Mouse (Mus musculus): Measurements from ENCODE around the gene Fam219b. TPM values are rescaled to one million over a fixed set of nuclear protein-coding genes. Genes with fewer than 3 reads are reported as not detected.

Fam219b gene
- total RNA-seq, 2 experiments from 2014 or later: 5.0 to 5.9 TPM

DNA sequence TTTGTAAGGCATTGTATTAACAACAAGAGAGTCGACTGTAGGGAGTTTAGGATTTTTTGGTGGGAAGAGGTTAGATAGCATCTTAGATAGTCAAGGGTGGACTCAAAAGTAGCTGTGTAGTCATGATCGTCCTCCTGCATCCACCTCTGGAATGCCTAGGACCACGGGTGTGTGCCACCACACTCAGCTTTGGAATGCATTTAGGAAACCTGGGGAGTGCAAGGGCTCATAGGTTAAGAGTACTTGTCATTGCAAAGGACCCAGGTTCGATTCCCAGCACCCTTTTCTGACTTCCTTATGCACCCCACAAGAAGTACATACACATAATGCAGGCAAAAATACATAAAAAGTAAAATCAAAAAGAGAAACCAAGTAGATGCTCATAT is 14.5 kb upstream of the Fam219b start:
- DNase-seq: no peak
- intact Hi-C loops (cut with DNase I): loop anchor here (2.0 kb wide), 1 partner anchor 132 kb away; no protein-coding TSS in a partner anchor

DNA sequence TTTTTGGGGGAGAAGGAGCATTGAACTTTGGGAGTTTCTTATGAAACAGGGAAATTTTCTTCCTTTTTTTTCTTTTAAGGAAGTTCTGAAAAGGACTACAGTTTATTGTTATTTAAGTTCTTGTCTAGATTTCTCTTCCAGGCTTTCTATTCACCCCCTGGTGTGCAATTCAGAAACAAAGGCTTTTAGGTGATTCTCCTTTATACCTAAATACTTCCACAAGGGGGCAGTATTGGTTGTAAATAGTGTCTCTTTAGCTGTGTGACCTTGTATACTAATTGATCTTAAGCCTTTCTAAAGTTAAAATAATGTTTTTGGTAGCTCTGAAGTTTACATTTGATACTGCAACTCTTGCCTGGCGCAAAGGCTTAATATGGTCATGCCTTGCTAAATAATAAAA is 13.6 kb upstream of the Fam219b start:
- intact Hi-C loops (cut with DNase I): loop anchor here (2.0 kb wide), 1 partner anchor 131 kb away; no protein-coding TSS in a partner anchor
- no peak for DNase-seq

DNA sequence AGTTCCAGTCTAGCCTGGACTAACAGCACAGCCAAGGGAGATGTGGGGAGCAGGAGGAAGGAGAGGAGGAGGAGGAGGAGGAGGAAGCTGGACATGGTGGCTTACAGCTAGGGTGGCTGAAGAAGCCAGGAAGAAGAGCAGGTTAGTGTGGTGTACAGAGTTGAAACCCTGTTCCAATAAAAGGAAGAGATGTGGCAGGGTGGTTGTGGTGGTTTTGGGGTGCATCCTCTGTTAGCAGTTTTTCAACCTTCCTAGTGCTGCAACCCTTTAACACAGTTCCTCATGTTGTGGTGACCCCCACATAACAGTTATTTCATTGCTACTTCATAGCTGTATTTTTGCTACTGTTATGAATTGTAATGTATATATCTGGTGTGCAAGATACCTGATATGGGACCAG is 12.9 kb upstream of the Fam219b start:
- DNase-seq: no peak
- intact Hi-C loops (cut with DNase I): no loop called here

DNA sequence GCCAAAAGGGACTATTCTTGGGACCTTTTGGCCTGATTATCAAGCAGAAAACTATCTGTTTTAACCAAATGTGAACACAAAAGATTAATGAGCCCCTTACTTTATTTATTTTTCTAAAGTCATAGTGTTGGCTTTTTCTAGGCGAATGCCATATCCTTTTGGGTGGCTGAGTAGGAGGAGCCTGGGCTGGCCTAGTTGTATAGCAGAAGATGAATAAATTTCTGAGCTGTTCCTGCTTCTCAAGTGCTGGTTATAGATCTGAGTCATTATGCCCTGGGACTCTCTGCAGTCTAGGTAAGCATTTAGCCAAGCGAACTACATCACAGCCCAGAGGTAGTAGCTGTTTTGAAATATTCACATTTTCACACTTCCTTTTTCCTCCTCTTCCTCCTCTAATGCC is 11.8 kb upstream of the Fam219b start:
- intact Hi-C loops (cut with DNase I): no loop called here
- no peak for DNase-seq

DNA sequence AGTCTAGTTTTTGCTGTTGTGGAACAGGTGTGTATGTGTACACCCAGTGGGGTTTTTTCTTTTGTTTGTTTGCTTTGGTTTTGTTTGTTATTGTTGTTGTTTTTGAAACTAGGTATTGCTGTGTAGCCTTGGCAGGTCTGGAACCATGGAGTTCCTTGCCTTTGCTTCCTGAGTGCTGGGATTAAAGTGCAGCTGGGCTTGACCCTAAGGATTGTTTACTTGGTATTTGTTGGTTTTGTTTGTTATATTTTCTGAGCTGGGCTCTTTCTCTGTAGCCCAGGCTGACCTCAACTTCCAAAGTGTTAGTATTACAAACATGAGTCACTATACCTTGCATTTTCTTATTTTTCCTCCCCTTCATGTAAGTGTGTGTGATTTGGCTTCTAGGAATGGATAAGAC is 10.9 kb upstream of the Fam219b start:
- DNase-seq: no peak
- intact Hi-C loops (cut with DNase I): no loop called here

DNA sequence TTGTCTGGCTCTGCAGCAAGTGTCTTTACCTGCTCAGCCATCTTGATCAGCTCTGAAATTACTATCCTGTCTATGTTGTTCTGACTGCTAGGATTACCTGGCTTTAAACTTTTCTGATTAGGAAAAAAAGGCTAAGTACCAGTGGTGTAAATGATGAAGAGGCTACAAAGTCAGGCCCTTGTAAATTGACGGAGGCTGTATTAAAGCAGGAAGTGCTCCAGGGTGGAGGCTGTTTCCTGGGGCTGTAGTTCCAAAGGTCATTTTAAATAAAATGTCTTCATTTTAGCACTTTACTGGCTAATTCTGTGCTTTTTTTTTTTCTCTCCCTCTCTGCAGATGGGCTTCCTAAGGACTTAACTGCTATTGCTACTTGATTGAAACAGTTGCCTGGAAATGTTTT is 5.4 kb upstream of the Fam219b start:
- DNase-seq: no peak
- intact Hi-C loops (cut with DNase I): no loop called here

DNA sequence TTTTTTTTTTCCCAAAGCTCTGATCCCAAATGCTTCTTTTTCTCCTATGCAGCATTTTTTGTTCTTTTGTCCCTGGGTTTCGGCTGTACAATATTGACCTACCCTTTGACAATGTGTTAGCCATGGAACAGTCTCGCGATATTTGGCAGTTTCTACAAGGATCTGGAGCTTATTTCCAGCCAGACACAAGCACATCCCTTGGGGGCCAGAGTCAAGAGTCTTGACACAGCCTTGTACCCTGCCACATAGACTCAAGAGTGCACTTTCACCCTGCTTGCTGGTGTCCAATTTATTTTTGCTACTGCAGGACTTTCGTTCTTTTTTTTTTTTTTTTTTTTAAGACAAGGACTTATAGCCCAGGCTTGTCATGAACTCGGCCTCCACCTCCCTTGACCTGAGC is 966 bp upstream of the Fam219b start:
- no peak for DNase-seq
- intact Hi-C loops (cut with DNase I): no loop called here

DNA sequence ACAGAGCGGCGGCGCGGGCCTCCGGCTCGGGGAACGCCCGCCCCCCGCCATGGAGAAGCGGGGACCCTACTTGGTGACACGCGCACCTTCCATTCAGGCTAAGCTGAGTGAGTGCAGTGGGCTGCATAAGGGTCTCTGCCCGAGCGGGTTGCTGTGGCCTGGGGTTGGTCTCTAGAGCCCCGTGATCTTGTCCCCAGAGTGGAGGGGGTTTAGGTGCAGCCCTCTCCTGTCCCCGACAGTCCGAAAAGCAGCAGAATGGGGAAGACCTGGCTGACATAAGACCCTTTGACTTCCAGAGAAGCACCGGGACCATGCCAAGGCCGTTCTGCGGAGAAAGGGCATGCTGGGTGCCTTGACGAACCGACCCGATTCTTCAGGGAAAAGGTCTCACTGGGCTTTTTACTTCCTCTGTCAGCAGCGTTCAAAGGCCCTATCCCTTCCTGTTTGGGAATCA is 427 bp downstream of the Fam219b start:
- intact Hi-C loops (cut with DNase I): loop anchor here (2.0 kb wide), 1 partner anchor 117 kb away; no protein-coding TSS in a partner anchor
- no peak for DNase-seq

DNA sequence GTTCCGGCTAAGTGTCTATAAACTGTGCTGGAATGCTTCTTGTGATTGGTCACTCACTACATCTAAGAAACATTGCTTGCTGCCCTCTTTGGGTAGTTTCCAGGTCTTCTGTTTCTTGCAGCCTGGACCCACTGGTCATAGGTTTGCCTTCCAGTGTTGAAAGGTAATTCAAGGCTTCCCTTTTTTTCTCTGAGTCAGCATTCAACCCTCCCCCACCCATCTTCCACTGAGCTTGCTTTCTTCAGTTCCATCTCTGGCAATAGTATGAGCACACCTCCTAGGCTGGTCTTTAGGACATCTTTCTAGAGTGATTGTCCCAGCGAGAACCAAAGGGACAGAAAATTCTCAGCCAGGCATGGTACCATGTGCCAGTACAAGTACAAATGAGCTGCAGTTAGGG is 2.2 kb downstream of the Fam219b start:
- intact Hi-C loops (cut with DNase I): loop anchor here (2.0 kb wide), 1 partner anchor 115 kb away; no protein-coding TSS in a partner anchor
- DNase-seq: no peak

DNA sequence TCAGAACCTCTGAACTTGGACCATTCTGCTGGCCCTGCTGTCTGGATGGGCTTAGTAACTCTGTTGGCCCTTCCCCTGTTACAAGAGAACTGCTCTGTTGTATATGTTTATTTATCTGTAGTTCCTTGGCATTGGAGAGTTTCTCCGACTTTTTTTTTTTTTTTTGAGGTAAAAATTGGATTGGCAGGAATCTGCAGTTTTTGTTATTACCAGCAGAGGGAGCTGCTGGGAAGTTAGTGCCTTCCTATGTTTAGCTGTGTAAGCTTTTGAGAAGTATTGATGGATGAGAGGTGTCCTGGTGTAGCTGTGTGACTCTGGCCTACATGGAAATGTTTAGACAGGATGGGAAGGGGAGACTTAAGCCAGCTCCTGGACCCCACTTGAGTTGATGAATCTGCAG is 4.0 kb downstream of the Fam219b start:
- DNase-seq: peak; percentile 49 to 65
- intact Hi-C loops (cut with DNase I): loop anchor here (5.0 to 10.0 kb wide), 2 partner anchors 86 to 213 kb away; no protein-coding TSS in a partner anchor

DNA sequence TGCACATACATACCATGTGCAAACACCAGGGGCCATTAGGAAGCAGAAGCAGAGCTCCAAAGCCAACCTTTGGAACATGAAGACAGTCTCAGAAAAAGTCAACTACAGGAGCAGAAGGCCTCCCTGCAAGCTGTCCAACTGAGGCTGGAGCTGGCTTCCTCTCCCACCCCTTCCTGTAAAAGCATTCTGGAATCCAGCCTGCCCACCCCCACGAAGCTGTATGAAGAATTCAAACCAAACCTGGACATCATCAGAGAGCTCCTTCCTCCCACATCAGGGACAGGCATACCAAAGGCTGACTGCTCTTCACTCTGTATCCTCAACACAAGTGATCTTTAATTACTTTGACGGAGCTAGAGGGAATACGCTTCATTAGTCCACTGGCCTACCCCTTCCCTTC is 6.6 kb downstream of the Fam219b start:
- no peak for DNase-seq
- intact Hi-C loops (cut with DNase I): loop anchor here (5.0 to 10.0 kb wide), 2 partner anchors 83 to 211 kb away; no protein-coding TSS in a partner anchor

DNA sequence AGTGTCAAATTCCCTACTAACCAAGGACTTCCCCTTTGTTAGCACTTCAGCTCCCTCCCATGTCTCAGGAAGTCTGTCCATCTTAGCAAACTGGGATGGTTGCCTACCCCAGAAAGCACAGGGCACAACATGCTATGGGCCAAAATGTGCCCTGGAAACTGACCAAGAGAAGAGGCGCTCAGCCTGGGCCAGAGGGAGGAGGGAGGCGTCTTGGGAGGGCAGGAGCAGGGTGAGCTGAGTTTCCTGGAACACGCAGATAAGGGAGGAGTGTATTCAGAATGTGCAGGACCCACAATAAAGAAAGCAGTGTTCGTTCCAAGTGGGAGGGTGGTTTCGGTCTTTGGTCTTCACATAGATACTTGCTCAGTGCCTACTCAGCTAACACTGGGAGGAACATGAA is 10.0 kb downstream of the Fam219b start:
- intact Hi-C loops (cut with DNase I): loop anchor here (10.0 kb wide), 1 partner anchor 208 kb away; no protein-coding TSS in a partner anchor
- DNase-seq: peak; percentile 52 to 60

DNA sequence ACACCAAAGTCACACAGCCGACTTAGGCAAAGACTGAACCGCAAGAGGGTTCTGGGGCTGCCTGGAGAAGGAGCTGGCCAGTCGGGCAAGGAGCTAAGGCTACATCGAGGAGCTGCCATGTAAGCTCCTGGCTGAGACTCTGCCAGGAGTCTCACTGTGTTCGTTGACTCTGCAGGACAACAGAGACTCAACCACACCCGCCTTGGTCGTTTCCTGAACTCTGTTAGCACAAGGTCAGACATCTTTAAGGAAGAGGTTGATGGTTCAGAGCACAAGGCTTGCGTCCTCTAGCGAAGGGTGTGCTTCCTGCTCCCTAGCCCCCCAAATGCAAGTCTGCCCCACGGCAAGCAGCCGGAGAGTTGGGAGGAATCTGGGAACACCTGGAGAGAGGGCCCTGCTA is 10.5 kb downstream of the Fam219b start:
- intact Hi-C loops (cut with DNase I): loop anchor here (10.0 kb wide), 1 partner anchor 207 kb away; no protein-coding TSS in a partner anchor
- no peak for DNase-seq

DNA sequence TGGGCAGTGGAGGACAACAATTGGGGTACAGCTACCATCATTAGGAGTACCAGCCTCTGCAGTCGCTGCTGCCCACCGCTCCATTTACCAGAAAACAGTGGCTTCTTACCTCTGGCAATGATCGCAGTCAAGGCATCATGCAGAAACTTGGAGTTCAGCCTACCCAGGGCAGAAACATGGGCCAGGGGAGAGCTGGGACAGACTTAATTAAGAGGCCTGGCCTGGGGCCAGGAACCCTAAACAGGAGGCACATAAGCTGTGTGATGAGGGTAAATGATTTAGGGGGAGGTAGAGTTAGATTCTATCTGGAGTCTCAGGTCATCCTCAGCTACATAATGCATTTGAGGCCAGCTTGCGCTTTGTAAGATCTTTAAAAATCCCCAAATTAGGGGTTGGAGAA is 11.9 kb downstream of the Fam219b start:
- DNase-seq: peak; percentile 38 to 40
- intact Hi-C loops (cut with DNase I): loop anchor here (10.0 kb wide), 1 partner anchor 206 kb away; no protein-coding TSS in a partner anchor

DNA sequence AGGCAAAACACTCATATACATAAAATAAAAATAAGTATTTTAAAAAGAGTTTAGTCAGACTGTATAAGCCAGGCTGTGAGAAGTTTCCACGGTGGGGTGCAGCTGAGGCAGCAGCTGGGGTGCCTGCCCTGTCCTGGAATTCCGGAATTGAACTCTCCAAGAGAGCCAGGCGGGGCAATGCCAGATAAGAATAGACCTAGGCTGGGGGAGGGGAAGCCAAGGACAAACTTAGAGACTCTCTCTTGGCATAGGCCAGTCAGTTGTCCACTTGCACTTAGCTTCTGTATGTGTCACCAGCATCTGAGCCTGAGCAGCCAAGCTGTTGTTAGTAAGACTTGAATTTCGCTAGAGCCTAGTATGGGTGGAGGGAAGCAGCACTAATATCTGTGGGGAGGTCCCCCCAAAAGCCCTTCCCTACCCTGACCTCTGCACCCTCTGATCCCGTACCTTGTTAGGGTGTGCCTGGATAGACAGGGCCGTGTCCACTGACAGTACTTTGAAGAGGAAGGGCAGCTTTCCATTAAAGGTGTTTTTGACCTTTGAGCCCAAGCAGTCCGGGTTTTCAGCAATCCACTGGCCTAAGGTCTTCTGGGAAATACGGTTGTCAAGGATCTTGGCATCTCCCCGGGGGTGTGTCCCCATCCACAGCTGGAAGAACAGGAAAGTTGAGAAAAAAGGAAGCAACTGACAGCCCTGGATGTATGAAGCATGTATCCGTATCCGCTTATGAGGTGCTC is 13.0 kb downstream of the Fam219b start:
- peak; percentile 56 to 72 for DNase-seq
- intact Hi-C loops (cut with DNase I): loop anchor here (5.0 kb wide), 1 partner anchor 37 kb away; the partner anchor contains the start of gene Ulk3

DNA sequence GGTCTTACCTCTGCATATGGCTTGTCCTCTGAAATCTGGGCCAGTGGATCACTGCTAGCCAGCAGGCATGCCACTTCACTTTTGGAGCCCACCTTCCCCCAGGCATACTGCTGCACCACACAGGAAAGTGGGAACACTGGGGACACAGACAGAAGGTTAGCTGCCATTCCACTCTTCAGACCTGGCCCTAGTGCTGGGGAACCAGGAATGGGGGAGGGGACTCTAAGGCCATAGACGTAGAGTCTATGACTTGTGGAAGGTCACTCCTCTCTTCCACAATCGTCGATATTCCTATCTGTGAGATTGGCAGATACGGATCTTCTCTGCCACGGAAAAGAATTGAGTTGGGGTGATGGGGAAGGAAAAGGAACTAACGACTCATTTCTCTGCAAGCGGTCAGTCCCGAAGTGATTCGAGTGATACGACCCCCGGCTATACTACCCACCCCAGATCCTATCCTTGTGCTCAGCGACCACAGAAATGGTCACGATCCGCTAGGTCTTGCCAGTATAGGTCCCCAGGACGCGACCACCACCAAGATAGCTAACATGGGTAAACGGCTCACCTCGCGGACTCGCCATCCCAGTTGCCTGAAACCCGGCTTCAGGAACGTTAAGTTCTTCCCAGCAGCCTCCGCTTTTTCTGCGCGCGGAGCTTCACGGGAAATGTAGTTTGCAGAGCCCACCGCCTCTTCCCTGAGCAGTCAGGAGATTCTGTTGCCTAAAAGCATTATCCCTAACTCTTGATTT is 15.0 kb downstream of the Fam219b start, which contains the start of gene Mpi:
Gene Mpi, minus strand, starts transcription at position 625 of the 749 bp plus-strand sequence.
- peak; percentile 71 to 80 for DNase-seq
- intact Hi-C loops (cut with DNase I): loop anchor here (5.0 kb wide), 1 partner anchor 35 kb away; the partner anchor contains the start of gene Ulk3

DNA sequence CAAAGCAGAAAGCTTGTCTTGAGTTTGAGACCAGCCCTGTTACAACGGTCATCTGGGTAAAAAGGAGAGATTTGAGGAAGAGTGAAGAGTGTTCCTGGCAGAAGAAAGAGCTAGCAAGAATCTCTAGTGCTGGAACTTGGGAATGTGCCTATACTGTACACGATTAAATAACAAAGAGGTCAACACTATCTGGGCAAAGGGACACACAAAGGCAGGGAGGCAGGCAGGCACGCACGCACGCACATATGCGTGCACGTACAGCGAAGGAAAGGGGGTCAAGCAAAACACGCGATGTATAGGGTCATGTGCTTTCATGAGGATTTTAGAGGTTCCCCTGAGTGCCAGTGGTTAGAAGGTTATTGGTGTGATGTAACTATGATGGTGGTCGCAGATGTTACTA is 15.8 kb downstream of the Fam219b start:
- DNase-seq: no peak
- intact Hi-C loops (cut with DNase I): loop anchor here (5.0 kb wide), 1 partner anchor 34 kb away; the partner anchor contains the start of gene Ulk3

DNA sequence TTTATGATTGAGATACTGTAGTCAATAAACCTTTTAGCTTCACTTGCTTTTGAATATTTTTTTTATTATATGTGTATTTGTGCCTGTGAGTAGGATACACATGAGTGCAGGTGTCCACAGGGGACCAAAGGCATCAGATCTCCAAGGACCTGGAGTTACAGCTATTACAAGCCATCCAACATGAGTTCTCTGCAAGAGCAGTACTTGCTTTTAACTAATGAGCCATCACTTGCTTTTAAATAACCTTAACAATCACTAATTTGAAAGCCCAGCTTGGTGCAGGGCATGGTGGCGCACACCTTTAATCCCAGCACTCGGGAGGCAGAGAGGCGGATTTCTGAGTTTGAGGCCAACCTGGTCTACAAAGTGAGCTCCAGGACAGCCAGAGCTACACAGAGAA is 17.4 kb downstream of the Fam219b start:
- intact Hi-C loops (cut with DNase I): loop anchor here (5.0 kb wide), 1 partner anchor 33 kb away; the partner anchor contains the start of gene Ulk3
- no peak for DNase-seq

DNA sequence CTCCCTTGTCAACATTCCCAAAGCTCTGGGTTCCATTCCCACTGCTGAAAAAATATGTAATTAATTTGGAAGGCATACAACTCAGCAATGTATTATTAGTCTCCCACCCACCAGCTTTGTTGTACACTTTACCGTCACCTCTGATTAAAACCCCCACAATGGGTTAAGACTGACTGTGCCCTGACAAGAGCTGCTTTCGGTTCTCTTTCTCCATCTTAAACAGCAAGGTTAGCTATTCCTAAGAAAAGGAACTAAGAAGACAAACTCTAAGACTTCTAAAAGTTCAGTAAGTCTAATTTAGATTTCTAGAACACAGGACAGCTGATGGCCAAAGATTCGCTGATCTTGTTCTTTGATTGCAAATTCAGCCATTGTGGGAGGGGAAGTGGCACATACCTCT is 19.9 kb downstream of the Fam219b start:
- no peak for DNase-seq
- intact Hi-C loops (cut with DNase I): no loop called here

DNA sequence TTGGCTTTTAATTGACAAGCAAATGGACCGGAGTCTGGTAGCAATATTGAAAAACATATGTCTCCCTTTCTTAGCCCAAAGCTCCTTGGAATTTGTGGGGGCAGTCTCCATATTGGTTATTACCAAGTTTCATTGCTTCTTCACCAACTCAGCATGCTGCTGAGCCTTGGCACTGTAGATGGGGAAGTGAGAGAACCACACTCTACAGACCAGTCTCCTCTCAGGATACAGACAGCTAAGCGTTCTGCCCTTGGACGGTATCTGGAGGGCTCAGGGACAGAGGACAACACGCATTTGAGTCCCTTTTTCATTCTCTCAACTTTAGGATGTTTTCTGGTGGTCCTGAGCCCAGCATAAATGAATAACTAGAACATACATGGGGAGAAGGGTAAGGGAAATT is 21.3 kb downstream of the Fam219b start:
- DNase-seq: no peak
- intact Hi-C loops (cut with DNase I): no loop called here

DNA sequence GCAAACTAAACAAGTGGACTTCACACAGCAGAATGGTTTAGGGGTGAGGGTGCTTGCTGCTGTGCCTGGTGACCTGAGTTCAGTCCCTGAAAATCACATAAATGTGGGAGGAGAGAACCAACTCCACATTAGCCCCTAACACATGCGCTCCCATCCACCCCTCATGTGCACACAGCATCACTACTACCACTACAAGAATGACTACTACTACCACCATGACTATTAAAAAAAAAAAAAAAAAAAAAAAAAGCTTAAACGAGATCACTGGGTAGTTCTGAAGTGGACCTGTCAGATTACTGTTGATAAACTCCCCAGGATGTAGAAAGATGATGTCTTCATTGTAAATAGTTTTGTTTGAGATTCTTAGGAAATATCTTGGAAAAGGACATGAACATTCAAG is 22.2 kb downstream of the Fam219b start:
- intact Hi-C loops (cut with DNase I): no loop called here

More for the DNA sequence above, 22.2 kb downstream of the Fam219b start:
- DNase-seq: no peak

Data from heart, postnatal 14 days (tissue).